Mouse (Mus musculus) ovary, adult 18-20 months (tissue): ENCODE results near the gene Gm13199.

Experiments
- DNase-seq: peaks from one replicate; pipeline ENCODE4 v3.0.0; 2022; ENCODE audit warnings: low spot score, mixed read lengths

Gm13199 gene

DNA sequence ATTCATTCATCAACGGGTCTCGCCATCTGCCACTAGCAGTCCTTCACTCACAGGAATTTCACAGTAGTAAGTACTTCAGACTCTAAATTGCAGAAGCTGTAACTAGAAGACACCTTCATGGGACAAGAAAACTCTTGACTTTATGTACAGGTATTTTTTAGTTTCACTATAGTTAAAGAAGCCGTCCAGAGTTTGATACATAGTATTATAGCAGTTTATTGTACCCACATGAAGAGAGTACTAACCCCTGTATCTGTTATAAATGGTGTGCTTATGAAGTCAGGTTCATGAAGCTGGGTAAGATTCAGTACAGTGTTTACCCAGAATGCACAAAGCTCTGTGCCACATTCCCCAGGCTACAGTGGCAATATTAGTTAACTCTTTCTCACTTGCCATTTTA is at the start of gene Gm13199:
Gm13199 (minus strand) TSS at position 101 of the 400 bp plus-strand sequence.
- no peak for DNase-seq

DNA sequence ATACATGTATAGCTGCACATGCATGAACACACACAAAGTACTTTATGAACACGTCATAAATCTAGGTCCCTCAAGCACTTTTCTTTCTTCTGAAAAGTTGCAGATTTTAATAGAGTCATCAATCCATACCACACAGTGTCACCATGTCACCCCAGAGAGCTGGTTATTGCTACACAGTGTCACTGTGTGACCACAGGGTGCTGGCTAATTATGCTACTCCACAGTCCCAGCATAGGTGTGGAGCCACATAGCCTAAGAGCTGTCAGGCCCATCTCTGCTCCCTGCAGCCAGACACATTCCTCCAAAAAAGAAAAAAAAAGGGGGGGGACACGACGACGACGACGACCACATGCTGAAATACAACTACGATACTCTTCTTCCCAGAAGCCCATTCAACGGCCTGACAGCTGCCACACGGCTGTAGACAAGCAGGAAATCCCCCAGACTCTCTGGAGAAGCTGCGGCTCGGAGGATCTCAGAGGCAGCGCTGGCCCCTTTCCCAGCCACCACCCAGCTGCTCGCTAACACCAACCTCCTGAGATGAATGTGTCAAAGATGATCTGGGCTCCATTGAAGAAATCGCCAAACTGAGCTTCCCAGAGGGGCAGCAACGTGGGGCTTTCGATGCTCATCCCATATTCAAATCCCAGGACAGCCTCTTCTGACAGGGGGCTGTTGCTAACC is 48.7 kb upstream of the Gm13199 start:
- no peak for DNase-seq

DNA sequence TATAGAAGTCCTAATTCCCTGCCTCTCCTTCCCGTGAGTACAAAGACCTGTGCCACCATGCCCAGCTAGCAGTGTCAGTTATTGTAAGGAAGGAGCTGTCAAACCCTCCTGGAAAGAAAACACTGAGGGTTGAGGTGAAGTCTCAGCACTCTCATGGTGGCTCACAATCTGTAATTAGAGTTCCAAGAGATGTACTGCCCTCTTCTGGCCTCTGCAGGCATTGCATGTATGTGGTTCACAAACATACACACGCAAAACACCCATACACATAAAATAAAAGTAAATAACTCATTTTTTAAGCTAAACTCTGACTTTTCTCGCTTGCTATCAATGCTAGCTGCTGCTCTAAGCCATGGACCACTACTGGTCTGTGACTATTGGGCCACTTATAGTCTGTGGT is 43.9 kb upstream of the Gm13199 start:
- DNase-seq = no peak

DNA sequence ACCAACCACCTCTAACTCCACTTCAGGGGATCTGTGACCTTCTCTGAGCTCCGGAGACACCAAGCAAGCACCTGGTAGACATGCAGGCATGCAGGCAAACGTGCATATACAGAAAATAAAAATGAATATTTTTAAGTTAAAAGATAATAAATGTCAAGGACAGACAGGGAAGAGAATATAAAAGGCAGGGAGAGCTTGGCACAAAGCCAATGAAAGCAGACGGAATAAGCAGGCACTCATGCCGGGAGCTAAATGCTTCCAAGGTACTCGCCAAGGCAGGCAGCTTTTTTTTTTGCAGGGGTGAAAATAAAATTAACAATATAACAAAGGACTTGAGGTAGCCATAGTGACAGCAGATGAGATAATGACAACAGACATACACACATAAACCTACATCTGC is 43.4 kb upstream of the Gm13199 start:
- peak; percentile 24 for DNase-seq

DNA sequence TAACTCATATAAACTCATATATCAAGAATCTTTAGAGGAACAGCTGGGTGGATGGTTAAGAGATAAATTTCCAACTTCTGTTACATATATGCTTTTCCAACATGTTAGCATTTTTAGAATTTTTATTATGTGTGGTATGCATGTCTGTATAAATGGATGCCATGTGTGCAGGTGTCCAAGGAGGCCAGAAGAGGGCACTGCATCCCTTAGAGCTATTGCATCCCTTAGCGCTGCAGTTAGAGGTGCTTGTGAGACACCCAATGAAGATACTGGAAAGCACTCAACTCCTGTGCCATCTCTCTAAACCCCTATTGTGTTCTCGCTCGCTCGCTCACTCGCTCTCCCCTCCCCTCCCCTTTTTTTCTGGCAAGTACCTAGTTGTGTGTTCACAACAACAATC is 37.4 kb upstream of the Gm13199 start:
- no peak for DNase-seq

DNA sequence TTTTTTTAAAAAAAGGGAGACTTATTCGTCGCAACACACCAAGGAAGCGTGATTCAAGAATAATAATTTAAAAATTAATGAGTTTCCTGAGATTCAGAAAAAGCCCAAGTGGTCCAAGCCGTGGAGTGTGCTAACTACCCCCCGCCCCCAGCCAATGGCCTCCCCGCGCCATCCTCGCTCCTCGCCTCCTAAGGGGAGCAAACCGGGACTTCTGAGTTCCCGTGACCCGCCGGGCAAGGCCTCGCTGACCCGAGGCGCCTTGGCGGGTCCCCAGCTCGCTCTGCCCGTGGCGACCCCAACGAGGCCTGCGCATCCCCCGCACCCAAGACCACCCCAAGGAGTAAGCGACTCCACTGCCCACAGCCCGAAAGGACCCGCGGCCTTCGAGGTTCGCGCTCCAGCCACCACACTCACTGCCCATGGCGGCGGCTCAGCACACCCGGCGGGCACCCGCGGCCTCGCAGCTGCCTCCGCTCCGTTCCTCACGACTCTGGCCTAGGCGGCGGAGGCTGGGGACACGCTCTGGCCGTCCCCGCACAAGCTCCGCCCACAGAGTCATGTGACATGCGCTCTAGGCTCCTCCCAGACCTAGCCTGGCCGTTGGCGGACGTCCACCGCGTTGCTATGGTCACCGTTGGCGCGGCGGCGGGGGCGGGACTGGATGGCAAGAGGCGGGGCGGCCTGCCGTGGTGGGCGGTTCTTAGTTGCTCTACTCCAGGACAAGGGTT is 32.3 kb upstream of the Gm13199 start, which contains the start of gene Sec61a2:
Sec61a2 (minus strand) TSS at position 590 of the 728 bp plus-strand sequence.
- DNase-seq = peak; percentile 96

DNA sequence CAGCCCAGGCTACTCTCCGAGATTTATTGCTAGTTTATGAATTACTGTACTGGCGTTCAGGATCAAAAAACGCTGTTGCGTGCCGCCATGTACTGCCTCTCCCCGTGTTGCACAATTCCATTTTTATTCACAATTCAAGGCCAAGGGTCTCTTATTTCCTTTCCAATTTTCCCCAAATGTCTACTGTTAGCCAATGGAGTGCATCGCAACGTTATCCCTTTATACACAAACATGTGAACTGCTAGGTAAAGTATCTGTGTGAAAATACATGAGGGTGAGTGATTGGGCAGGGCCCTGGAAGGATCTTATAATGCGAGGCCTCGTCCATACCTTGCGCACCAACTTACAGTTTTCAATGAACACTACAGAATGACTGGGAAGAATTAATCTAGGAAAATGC is 31.6 kb upstream of the Gm13199 start:
- no peak for DNase-seq

DNA sequence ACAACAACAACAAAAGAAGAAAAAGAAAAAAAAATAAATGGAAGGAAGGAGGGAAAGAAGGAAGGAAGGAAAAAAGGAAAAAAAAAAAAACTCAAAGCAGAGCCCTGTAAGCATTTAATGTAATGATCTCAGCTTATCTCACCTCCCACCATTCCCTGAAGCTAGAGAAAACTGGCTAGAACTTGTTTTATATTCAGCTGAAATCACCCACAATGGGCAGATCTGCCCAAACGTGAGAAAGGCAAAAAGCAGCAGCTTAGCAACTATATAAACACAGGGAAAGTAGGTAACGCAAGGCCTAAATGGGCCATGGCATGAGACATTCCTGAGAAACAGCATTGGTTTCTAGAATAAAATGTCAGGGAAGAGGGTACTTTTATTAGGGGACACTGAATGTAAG is 26.7 kb upstream of the Gm13199 start:
- DNase-seq = no peak

DNA sequence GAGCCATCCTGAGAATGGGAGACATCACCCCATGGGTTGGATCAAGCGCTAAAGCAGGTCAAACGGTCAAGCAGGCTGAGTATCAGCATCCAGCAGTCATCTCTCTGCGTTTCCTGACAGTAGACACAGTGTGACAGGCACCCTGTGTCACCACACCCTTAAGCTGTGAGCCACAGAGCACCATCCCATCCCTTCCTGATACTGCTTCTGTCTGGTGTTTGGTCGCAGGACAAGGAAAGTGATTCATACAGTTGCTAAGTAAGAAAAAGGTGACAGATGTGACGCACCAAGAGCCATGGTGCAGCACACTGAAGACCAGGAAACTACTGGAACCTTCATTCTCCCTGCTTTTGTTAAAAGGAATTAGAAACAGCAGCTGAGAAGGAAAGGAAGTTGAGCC is 26.1 kb upstream of the Gm13199 start:
- DNase-seq = no peak

DNA sequence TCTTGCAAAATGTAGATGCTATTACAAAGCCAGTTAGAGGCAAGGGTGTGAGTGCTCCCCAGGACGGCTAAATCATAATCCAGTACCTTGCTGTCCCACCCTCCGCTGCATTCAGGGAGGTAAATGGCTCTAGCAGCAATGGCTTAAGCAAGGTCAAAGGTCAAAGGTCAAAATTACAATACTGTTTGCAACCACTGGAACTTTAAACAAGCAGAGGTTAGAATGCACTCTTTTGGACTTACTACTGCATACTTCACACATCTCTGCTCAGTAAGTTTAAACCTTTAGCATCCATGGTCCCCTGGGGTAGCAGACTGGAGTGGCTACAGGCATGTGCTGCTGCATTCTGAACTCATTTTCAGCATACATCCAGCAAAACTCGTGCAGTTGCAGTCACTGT is 14.7 kb upstream of the Gm13199 start:
- no peak for DNase-seq

DNA sequence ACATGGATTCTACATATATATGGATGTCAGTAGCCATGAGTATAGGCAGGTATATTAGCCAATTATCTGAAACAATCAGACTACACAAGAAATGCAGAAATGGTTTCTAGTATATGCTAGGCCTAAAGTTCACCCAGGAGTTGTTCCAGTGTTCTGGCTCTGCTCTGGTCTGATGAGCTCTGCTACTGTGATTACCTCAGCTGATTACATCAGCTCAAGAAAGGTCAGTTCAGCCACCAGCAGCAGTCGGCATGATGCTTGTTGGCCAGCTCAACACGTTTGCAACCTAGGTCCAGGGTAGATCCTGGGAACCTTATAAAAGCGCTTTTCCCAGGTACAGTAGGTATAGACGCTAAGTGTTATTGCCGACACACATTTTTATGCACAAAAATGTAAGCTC is 7.0 kb upstream of the Gm13199 start:
- DNase-seq = no peak

DNA sequence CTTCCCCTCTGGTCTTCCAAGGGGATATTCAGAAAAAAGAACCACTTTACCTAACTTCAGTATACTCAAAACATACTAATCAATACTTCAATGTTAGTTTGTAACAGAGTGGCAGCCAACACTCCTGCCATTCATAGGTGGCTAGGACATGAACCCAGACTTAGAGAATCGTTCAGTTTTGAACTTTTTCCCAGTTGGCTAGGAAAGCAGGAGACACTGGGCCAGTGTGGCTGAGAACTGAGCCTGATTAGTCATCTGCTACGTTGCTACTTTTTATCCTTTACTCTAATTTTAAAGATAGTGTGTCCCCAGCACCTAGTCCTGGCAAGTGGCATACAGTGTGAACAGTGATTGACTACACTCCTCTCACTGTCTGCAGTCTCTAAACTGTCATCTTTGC is 4.9 kb upstream of the Gm13199 start:
- DNase-seq = no peak

DNA sequence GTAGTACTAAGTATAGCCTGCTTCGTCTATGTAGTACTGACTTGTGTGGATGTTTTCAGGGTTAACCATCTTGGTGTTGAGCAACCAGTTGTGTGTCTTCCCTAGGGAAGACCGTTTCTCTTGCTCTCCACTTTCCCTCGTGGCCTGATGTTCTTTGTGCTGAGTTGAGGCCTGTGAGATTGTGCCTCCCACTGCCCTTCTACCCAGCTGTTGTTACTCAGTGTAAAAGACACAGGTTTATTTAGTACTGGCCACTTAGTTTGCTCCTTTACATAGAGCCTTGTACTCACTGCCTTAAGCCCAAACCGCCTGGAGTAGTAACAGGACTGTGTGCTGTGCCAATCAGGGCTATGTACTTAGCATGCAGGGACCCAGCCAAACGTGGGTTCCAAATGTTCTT is 10.9 kb downstream of the Gm13199 start:
- DNase-seq = no peak

DNA sequence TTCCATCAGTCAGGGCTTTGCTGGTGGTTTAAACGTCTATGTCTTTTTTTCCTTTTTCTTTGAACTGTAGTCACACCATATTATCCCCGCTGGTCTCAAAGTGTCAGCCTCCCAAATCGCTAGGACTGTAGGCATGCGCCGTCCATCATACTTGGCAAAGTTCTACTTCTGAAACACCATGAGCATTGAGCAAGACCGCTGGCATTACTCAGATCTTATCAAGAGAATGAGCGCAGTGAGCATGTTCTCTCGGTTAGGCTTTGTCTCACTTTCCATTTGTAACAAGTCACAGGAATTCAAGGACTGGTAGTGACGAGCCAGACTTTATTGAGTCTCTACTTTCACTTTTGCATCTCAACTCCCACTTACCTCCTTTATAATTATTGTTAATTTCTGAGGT is 11.6 kb downstream of the Gm13199 start:
- DNase-seq = no peak

DNA sequence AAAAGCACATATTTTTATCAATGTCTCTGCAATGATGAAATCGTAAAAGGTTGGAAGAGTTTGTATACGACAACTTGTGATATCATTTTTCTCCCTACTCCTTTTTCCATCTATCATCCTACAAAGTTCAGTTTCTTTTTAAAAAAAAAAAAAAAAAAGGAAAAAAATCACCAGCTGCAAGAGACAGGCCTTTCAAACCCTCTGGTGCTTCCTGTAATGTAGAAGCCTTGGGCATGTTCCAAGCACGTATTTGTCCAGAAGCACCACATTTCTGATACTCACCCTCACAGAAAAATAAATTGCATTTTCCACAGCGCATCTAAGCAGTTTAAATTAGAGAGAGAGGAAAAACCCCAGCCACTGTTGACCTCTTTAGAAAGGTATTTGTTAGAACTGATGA is 16.9 kb downstream of the Gm13199 start:
- no peak for DNase-seq

DNA sequence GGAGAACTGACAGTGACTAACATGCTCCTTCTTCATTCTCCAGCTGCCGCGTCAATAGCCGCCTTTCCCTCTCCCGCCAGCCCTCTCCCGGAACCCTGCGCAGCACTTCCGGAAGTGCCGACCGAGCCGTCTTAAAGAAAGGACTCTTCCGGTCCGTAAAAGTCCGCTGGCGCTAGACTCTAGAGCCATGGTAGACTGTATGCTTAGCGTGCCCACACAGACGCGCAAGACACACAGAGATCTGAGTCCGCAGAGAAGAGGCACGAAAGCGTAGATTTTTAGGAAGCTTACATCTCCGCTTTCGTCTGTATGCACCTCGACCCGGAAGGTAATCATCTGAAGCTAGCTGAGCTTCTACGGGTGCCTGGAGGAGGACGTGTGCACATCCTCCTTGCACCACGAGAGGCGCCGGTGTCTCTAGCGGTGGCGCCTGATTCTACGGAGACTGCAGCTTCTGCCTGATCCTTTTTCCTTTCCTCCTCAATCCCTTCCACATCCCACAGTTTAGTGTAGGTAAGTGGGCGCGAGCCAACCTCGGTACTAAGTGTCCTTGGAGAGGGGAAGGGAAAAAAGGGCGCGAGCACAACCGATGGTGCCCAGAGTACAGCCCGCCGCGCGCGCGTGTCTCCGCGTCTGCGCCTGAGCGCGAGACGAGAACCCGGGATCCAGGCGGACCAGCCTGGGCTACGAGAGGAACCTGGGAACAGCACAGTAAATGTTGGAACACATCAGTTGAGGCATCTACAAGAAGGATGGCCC is 17.7 kb downstream of the Gm13199 start, which contains the start of the genes Nudt5 and Cdc123:
Nudt5 (plus strand) TSS at position 147 of the 759 bp plus-strand sequence.
Cdc123 (minus strand) TSS at position 292 of the 759 bp plus-strand sequence.
- DNase-seq = peak; percentile 80

DNA sequence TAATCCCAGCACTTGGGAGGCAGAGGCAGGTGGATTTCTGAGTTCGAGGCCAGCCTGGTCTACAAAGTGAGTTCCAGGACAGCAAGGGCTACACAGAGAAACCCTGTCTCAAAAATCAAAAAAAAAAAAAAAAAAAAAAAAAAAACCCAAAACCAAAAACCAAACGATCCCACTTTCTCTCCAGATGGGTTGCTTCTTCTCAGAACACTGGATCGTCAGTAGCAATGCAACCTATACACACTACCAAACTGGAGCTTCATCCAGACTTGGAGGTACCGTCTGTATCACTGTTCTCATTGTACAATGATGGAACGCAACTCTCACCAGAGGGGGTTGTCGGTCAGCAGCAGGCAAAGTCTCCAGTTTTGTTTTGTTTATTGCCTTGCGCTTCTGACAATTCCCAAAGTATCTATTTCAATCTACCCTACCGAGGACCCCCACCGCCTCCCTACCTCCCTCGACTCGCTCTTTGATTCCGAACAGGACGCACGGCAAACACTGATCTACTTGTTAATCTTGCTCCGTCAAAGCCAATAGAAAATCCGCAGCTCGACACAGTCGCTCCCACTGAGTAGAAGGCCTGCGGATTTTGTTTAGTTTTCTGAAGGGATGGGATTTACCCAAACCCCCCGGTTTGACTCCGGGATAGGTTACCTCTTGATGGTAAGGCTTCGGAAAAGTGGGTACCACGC is 18.4 kb downstream of the Gm13199 start:
- no peak for DNase-seq

DNA sequence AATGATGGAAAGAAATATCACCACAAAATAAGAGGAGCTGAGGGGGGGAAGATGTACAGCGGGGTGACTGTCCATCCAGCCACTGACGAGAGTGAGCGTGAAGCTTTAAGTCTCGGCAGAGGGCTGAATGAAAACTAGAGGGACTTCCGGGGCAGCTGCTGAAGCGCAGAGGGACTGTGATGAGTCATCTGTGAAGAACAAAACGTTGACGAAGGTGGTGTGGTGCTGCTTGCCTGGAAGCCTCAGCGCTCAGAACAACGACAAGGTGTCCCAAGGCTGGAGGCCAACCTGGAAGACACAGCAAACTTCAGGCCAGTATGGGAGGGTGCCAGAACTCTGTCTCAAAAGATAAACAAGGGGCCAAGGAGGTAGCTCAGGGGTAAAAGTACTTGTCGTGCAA is 21.9 kb downstream of the Gm13199 start:
- no peak for DNase-seq

DNA sequence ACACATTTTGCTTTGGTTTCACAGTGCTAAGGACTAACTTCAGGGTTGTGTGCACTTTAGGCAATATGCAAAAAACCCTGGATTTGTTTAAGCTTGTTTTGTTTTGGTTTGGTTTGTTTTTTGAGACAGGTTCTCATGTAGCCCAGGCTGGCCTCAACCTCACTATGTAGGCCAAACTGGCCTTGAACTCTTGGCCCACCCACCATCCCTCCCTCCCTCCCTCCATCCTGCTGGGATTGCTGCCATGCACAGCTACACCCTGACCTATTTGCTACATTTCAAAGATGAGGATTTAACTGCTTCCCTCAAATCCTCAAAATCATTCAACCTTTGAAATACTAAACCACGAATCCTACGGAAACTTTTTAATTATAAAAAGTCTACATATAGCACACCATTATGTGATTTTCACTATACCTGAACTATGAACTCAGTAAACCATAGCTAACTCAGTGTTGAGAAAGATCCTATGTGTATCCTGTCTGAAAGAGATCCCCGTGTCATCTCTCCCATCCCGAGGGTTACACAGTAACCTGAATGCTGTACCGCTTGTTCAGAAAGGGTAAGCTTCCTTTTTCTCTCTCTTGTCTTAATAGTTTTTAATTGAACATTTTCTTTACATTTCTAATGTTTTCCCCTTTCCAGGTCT is 37.3 kb downstream of the Gm13199 start:
- DNase-seq = no peak

DNA sequence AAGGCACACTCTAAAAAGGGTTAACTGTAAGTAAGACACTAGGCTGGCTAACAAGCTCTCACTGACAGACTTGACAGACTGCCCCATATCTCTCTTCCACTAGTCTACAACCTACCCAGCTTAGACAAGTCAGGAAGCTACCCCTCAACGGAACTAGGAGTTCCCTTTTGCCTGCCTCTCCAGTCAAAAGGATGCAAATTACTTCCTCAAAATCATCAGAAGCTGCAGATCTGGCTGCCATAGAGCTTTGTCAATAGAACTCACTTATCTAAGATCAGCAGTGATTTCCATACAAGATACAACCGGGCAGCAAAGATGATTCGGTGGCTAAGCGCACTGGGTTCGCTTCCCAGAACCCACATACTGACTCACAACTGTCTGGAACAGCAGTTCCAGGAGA is 38.0 kb downstream of the Gm13199 start:
- DNase-seq = no peak

DNA sequence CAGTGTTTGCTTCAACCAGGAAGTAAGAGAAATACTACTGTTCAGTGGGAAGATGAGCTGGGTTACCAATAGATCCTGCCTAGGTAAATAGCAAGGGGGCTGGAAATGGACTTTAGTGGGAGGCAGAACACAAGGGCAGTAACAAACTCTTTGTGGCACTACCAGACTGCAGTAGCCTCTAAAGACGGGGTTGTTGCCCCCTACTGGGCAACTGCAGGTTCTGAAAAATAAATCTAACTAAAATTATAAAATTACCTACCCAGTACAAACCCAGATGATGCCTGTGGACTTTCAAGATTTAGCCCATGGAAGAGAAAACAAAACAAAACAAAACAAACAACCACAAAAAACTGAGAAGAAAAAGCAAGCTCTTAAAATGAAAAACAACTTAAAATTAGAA is 38.5 kb downstream of the Gm13199 start:
- DNase-seq = no peak

DNA sequence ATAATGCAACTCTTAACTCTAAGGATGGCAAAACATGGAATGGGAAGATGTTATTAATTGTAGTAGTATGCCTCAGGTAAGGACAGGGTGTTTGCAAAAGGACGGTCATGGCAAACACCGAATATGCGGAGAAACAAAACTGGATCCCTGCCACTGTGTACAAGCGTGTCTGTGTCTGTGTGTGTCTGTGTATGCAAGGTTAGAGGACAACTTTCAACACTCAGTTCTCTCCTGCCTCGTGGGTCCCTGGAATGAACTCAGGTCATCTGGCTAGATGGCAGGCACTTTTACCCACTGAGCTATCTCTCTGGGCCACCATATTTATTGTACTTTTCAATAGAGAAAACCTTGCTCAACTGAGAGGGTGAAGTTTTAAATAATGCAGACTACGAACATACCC is 40.3 kb downstream of the Gm13199 start:
- no peak for DNase-seq
